Mouse (Mus musculus) left cerebral cortex, adult 9 months (tissue): ENCODE measurements around the gene Gm20873.
"Not testable (repeated sequence)": the region's sequence is repeated elsewhere in the genome, so short reads cannot be mapped to it uniquely, and the experiment has no call there.

Experiments
- DNase-seq, 2 experiments: peaks; one replicate each; pipeline ENCODE4 v3.0.0; 2022; ENCODE audit warnings: low spot score in 2 of 2

Gm20873 gene

DNA sequence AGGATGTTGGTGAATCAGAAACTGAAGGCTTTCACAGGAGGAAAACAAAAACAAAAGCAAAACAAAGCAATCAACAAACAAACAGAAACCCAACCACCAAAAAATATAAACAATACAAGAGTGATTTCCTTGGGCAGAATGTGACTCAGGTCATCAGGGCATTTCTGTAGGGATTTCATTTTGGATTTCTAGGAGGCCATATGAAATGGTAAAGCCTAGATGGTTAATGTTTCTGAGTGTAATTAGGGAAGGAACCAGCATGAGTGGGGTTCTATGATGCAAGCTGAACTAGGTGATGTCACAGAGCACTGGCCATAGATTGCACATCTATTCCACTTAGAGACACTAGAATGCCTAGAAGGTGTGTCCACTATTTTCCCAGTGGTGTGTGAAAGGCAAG, at the start of gene Gm20873:
Gm20873 (plus strand) TSS at position 301 of the 400 bp plus-strand sequence.
- not testable (repeated sequence) for DNase-seq

DNA sequence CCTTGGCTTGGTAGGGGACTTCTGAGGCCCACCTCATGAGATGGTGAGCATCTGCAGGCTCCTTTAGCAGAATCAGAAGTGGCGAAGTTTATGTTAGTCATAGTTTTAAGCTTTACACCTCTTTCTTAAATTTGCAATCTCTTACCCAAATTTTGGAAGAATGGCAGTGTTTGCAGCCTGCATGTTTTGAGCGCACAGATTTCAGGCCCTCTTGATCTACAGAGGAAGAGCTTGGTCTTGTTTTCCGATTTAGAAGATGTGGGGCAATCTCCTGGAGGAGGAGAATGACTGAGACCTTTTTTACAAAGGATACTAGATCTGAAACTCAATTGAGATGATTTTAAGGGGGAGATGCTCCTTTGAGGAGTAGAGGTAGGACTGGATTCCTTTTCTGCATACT, 29.0 kb upstream of the Gm20873 start, which contains the start of gene Gm21746:
Gm21746 (minus strand) TSS at position 101 of the 400 bp plus-strand sequence.
- DNase-seq, result not testable (repeated sequence)
